Mouse (Mus musculus) forebrain, postnatal 0 days (tissue): ENCODE measurements around the gene Pigu. TPM values are rescaled to one million over a fixed set of nuclear protein-coding genes. Genes with fewer than 3 reads are reported as not detected.

Experiments used
- ATAC-seq: fragments of 200-750 bp; cut with Nextera tagmentation; 2 replicates; pipeline ENCODE4 v1.8.0; 2017; ENCODE audit warnings: mild to moderate bottlenecking, moderate library complexity
- DNase-seq: peaks from one replicate; pipeline ENCODE4 v3.0.0-alpha.2; 2015
- H3K27ac ChIP-seq: fragments of 300-500 bp; sonication (generic); 2 replicates; pipeline ENCODE4 v1.5.1; 2014; ENCODE audit warnings: low read depth, mild to moderate bottlenecking, antibody characterized with exemption, low read length, moderate library complexity, mixed read lengths
- H3K27me3 ChIP-seq: fragments of 300-500 bp; sonication (generic); 2 replicates; pipeline ENCODE4 v1.6.1; 2014; ENCODE audit warnings: mild to moderate bottlenecking, low read length, mixed read lengths; ENCODE audit not compliant: insufficient read depth
- H3K36me3 ChIP-seq: fragments of 300-500 bp; sonication (generic); 2 replicates; pipeline ENCODE4 v1.6.1; 2014; ENCODE audit warnings: mild to moderate bottlenecking, moderate library complexity; ENCODE audit not compliant: insufficient read depth
- H3K4me1 ChIP-seq: fragments of 300-500 bp; sonication (generic); 2 replicates; pipeline ENCODE4 v1.6.1; 2014; ENCODE audit warnings: antibody characterized with exemption; ENCODE audit not compliant: insufficient read depth
- H3K4me2 ChIP-seq: fragments of 300-500 bp; sonication (generic); 2 replicates; pipeline ENCODE4 v1.6.1; 2014; ENCODE audit warnings: low read depth, mild to moderate bottlenecking, moderate library complexity
- H3K4me3 ChIP-seq: fragments of 300-500 bp; sonication (generic); 2 replicates; pipeline ENCODE4 v1.5.1; 2014; ENCODE audit warnings: low read depth, low read length, mixed read lengths
- H3K9ac ChIP-seq: fragments of 300-500 bp; sonication (generic); 2 replicates; pipeline ENCODE4 v1.6.1; 2014; ENCODE audit warnings: mild to moderate bottlenecking
- H3K9me3 ChIP-seq: fragments of 300-500 bp; sonication (generic); 2 replicates; pipeline ENCODE4 v1.6.1; 2016; ENCODE audit warnings: low read length
- CTCF ChIP-seq: sonication (generic); IDR thresholded peaks from 2 replicates; pipeline ENCODE4 v1.5.1; 2016; ENCODE audit warnings: antibody characterized with exemption, control low read depth, low read depth
- WGBS: fragments of 180-500 bp; shearing (Covaris S2); extraction: QIAGEN DNeasy Blood & Tissue Kit; methylation state at CpG from one replicate; pipeline ENCODE4 v1.1.7; 2014; 5-methylcytosine and 5-hydroxymethylcytosine counted together
- polyA plus RNA-seq: library from polyadenylated mRNA; unstranded; fragments of >200 nt; fragmentation: Nextera tagmentation; extraction: Ambion mirVana; gene quantifications from 2 replicates; pipeline ENCODE4 v1.2.1, GENCODE M21; 2015
- total RNA-seq: library from RNA; depleted of rRNA; stranded (reverse); fragments of >200 nt; gene quantifications from 2 replicates; pipeline ENCODE4 v1.2.3, GENCODE M21; 2014; rRNA removed

Gene Pigu
- total RNA-seq (26.5 and 31.2 TPM in 2 replicates), polyA plus RNA-seq (50.2 and 50.7 TPM in 2 replicates)

DNA sequence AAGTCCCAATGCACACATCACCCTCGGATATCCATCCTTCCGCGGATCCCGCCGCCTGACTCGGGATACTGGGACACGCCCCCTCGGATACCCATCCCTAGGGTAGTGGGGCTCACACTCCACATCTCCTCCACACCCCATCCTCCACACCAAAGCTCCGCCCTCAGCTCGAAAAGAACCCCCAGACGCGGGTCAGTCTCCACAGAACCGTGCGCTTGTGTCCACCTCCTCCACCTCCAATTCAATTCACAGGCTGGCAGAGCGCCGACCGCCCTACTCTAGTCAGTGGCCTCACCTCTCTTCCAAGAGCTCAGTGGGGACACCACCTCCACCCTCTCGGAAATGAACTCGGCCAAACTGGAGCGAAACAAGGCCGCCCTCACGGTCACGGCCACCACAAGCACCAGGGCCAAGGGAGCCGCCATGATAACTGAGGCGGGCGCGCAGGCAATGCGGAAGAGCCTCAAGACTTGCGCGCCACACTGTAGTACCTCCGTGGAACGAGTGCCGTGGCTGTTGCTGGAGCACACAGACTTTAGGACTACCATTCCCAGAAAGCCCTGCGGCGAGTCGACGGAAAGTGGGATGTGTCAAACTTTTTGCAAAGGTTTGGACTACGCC lies at the start of gene Pigu:
Pigu (minus strand) TSS at position 460 of the 621 bp plus-strand sequence.
- Histone ChIP-seq H3K27me3 (no peaks in the 10 kb centered on the region), H3K4me1 (no peaks in the 10 kb centered on the region; the same call in 1 of the 2 replicates), H3K4me2 (peak within 1 kb of the TSS; percentile 84), H3K36me3 (no peaks in the 10 kb centered on the region), H3K4me3 (peak within 1 kb of the TSS; percentile 60), H3K9me3 (no peaks in the 10 kb centered on the region), H3K27ac (peak within 1 kb of the TSS; percentile 75), H3K9ac (peak within 1 kb of the TSS; percentile 68)
- ATAC-seq (peak; percentile 100), DNase-seq (peak; percentile 96)
- WGBS: under 1% methylated on average over 38 of the region's 38 CpGs
- no peak for TF ChIP-seq CTCF

DNA sequence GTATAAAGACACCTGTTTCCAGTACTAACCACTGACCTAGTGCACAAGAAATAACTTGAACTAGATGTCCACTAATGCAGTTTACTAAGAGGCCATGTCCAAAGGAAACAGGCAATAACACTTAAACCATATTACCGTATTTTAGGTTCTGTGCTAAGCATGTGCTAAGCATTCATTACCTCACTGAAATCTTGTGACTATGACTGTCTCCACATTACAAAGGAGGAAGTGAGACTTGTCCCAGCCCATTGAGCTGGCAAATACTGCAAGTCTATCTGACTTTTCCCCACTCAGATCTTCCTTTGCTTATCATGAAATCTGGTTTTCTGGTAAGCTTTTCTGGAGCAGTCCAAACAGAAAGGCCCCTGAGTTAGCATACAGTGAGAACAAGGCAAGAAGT lies 47.4 kb upstream of the Pigu start:
- 95% methylated on average over 1 of the region's 1 CpGs for WGBS
- no peak for ATAC-seq
- H3K4me1 ChIP-seq: no peaks in the 10 kb centered on the region
- TF ChIP-seq CTCF: no peak
- no peaks in the 10 kb centered on the region for H3K9me3 ChIP-seq
- H3K36me3 ChIP-seq: peaks cover 62% of the 10 kb centered on the region
- H3K27ac ChIP-seq: no peak overlapping the region
- H3K27me3 ChIP-seq: no peaks in the 10 kb centered on the region
- no peak overlapping the region for H3K9ac ChIP-seq
- H3K4me3 ChIP-seq: no peak overlapping the region
- H3K4me2 ChIP-seq: no peak overlapping the region
- no peak for DNase-seq

DNA sequence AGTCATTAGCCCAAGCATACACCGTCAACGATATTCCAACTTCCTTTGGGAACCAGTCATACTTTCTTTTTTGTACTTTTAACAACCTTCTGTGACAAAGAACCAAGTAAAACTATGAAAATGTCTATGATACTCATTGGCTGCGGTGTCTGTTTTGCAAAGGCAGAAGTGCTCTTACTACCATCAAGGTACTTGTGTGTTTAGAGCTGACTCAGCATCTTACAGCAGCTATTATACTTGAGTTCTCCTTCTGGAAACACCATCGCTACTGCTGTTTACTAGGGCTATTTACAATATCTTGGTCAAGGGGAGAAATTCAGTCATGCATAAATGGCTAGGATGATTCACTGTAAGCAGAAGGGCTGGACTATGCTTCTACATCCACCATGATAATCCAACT lies 44.7 kb upstream of the Pigu start:
- Histone ChIP-seq H3K4me3 (no peak overlapping the region), H3K27me3 (no peaks in the 10 kb centered on the region), H3K9me3 (no peaks in the 10 kb centered on the region), H3K9ac (no peak overlapping the region), H3K36me3 (peaks cover 56% of the 10 kb centered on the region), H3K4me2 (no peak overlapping the region), H3K4me1 (no peaks in the 10 kb centered on the region), H3K27ac (no peak overlapping the region)
- 95% methylated on average over 4 of the region's 4 CpGs for WGBS
- ATAC-seq (no peak), DNase-seq (no peak)
- TF ChIP-seq CTCF: no peak

DNA sequence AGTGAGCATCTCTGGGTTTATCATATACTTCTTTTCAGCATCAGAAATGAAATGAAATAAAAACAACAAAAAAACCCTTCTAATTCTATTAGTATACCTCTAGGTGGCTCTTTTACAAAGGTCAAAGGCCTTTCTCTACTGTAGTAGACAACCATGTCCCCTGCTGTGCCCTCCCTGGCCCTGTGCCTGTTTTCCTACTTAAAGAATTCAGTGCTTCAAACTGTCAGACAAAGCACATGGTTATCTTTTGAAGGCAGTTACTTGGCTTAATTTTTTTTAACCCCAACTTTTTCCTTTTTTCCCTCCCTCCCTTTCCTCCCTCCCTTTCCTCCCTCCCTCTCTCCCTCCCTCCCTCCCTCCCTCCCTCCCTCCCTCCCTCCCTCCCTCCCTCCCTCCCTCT lies 43.0 kb upstream of the Pigu start:
- H3K36me3 ChIP-seq: peaks cover 49% of the 10 kb centered on the region
- no peak overlapping the region for H3K27ac ChIP-seq
- no peak overlapping the region for H3K4me3 ChIP-seq
- H3K9me3 ChIP-seq: no peaks in the 10 kb centered on the region
- H3K27me3 ChIP-seq: no peaks in the 10 kb centered on the region
- H3K4me1 ChIP-seq: no peaks in the 10 kb centered on the region
- no peak for ATAC-seq
- H3K4me2 ChIP-seq: no peak overlapping the region
- no peak overlapping the region for H3K9ac ChIP-seq
- no peak for DNase-seq
- no peak for TF ChIP-seq CTCF

DNA sequence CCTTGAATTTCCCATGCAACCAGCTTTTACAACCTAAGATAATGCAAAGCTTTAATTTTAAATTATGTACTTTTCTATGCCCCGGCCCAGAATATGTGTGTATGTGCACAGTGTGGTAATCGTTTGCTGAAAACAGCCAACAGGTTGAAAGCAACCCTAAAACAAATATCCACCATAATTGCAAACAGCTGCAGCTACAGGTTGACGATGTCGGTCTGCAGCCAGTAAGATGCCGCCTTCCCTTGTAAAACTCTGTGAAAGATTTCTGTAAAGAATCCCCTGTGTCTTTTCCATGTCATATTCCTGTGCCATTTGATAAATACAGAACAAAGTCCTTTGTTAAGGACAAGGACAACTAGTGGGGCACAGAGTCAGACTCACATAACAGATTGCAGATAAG lies 37.4 kb upstream of the Pigu start:
- Histone ChIP-seq H3K9me3 (no peaks in the 10 kb centered on the region), H3K27ac (no peak overlapping the region), H3K27me3 (no peaks in the 10 kb centered on the region), H3K36me3 (peaks cover 43% of the 10 kb centered on the region), H3K9ac (no peak overlapping the region), H3K4me3 (no peak overlapping the region), H3K4me2 (no peak overlapping the region), H3K4me1 (no peaks in the 10 kb centered on the region)
- ATAC-seq (no peak), DNase-seq (no peak)
- WGBS: 90% methylated on average over 5 of the region's 5 CpGs
- no peak for TF ChIP-seq CTCF

DNA sequence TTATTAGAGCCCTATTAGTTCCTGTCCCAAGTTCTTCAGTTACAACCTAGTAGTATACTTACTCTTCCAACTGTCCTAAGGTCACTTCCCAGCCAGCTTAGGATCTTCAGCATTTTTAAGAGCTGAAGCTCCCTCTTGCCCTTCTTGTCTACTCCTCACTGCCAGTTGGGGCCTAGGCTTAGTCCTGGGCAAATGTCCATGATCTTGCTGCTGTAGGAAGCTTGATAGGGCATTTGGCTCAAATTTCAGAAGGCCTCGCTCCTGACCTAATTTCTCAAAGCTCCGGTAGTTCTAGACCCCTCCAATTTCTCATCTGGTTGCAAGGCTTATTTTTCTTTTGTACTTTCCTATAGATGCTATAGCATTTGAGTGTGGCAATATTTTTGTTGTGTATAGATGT lies 31.3 kb upstream of the Pigu start:
- H3K9ac ChIP-seq: no peak overlapping the region
- H3K36me3 ChIP-seq: peaks cover 53% of the 10 kb centered on the region
- H3K27me3 ChIP-seq: no peaks in the 10 kb centered on the region
- ATAC-seq: no peak
- WGBS: 89% methylated on average over 2 of the region's 2 CpGs
- no peak for DNase-seq
- H3K27ac ChIP-seq: no peak overlapping the region
- H3K9me3 ChIP-seq: no peaks in the 10 kb centered on the region
- H3K4me1 ChIP-seq: peaks cover 8% of the 10 kb centered on the region
- no peak overlapping the region for H3K4me3 ChIP-seq
- TF ChIP-seq CTCF: no peak
- H3K4me2 ChIP-seq: no peak overlapping the region

DNA sequence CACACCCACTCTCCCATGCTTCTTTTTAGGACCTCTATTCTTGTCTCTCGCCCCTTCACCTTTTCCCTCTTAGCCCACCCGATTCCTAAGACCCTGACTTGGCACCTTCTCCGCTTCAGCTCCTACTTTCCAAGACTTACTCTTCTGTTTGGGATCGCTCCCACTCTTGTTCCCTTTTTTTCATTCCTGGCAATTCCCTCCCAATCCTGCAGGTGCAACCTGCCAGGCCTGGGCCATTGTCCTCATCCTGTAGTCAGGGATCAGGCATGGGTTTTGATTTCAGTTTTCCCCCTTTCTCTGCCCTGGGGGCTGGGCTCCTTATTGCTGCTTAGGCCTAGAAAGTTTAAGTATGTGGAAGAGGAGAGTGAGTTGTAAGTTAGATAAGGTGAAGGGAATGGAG lies 29.8 kb upstream of the Pigu start:
- no peak overlapping the region for H3K9ac ChIP-seq
- no peak overlapping the region for H3K4me3 ChIP-seq
- no peak for ATAC-seq
- peaks cover 21% of the 10 kb centered on the region for H3K4me1 ChIP-seq
- no peak overlapping the region for H3K27ac ChIP-seq
- H3K27me3 ChIP-seq: no peaks in the 10 kb centered on the region
- DNase-seq: no peak
- TF ChIP-seq CTCF: no peak
- no peak overlapping the region for H3K4me2 ChIP-seq
- no peaks in the 10 kb centered on the region for H3K9me3 ChIP-seq
- peaks cover 51% of the 10 kb centered on the region for H3K36me3 ChIP-seq
- 60% methylated on average over 4 of the region's 4 CpGs for WGBS
